In the genomic region with DNA sequence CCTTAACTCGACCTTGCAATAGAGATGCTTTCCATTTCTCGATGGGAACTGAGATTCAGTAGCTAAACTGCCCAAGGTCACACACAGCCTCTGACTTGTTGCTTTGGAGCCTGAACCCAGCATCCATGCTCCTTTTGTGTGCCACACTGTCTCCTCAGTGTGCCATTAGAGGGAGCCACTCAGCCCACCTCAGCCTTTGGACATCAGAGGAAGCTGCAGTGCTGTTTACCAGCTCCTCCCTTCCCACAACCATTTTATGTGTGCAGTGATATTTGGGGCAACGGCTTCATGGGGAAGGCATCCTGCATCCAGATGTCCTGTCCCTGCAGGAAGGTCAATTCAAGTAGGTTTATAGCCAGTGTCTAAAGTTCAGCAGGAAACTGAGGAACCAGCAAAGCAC, we compare ENCODE assay signal across 8 mouse cellular contexts. TPM values are rescaled to one million over a fixed set of nuclear protein-coding genes. Genes with fewer than 3 reads are reported as not detected.
DNase-seq lines count a peak whose midpoint lies in the region; ATAC-seq and TF ChIP-seq lines count a peak whose summit lies in the region.

No protein-coding gene starts in this region.

- ATAC-seq in kidney, postnatal 0 days (replicated peaks; ENCODE audit: low FRiP score, low read depth): no peak
- ATAC-seq in neutrophil, adult 5-6 weeks (ENCODE audit: extremely low read depth, insufficient number of reproducible peaks, low FRiP score, poor library complexity, severe bottlenecking): peak; percentile 41; the same call in 1 of the 2 replicates

- H3K4me1 ChIP-seq in kidney, postnatal 0 days (replicated peaks; ENCODE audit: insufficient read depth, low read length): no peaks in the 10 kb centered on the region
- 0 out of 2 replicates have a peak, but pooled peaks cover 4% of the 10 kb centered on the region for H3K4me1 ChIP-seq in forebrain, embryonic 10.5 days

- H3K9ac ChIP-seq in kidney, postnatal 0 days (ENCODE audit: low read depth, low read length): no peak overlapping the region

- intact Hi-C loops in gastrocnemius, postnatal 36 days (cut with DNase I): no loop called here

- peak; percentile 15 for DNase-seq in gastrocnemius, adult 18-20 months (ENCODE audit: low spot score)
- no peak for DNase-seq in gastrocnemius, postnatal 36 days
- DNase-seq in 3T3-L1 (ENCODE audit: low read depth, low spot score) (peak; percentile 44), ZHBTc4 (ENCODE audit: low read depth, low spot score) (peak; percentile 73)
- DNase-seq in kidney, postnatal 0 days (ENCODE audit: low spot score): peak; percentile 51
- no peak for DNase-seq in gastrocnemius, postnatal 4 days (ENCODE audit: low spot score in 2 of 2)
- DNase-seq in forebrain, embryonic 10.5 days (ENCODE audit: extremely low spot score, low spot score): no peak

- H3K27me3 ChIP-seq in kidney, postnatal 0 days (ENCODE audit: insufficient read depth, low read length): no peaks in the 10 kb centered on the region
- H3K27me3 ChIP-seq in forebrain, embryonic 10.5 days (ENCODE audit: poor library complexity, severe bottlenecking): no peaks in the 10 kb centered on the region

- WGBS in kidney, postnatal 0 days: 31% methylated on average over 3 of the region's 3 CpGs
- WGBS in forebrain, embryonic 10.5 days: 51% methylated on average over 3 of the region's 3 CpGs

- peak; percentile 66 for TF ChIP-seq CTCF in kidney, postnatal 0 days (IDR thresholded peaks at IDR 0.05; ENCODE audit: low read depth)

- H3K36me3 ChIP-seq in kidney, postnatal 0 days (ENCODE audit: insufficient read depth, low read length): no peaks in the 10 kb centered on the region
- H3K36me3 ChIP-seq in forebrain, embryonic 10.5 days (replicated peaks): no peaks in the 10 kb centered on the region

- H3K9me3 ChIP-seq in kidney, postnatal 0 days (replicated peaks; ENCODE audit: low read length): no peaks in the 10 kb centered on the region
- H3K9me3 ChIP-seq in forebrain, embryonic 10.5 days: no peaks in the 10 kb centered on the region

- H3K27ac ChIP-seq in kidney, postnatal 0 days: no peak overlapping the region
- H3K27ac ChIP-seq in forebrain, embryonic 10.5 days: no peak overlapping the region

- no peak overlapping the region for H3K4me3 ChIP-seq in kidney, postnatal 0 days (replicated peaks; ENCODE audit: low read depth, low read length)
- H3K4me3 ChIP-seq in forebrain, embryonic 10.5 days: no peak overlapping the region

- no peak overlapping the region for H3K4me2 ChIP-seq in kidney, postnatal 0 days (ENCODE audit: low read length)

RNA-seq across cellular contexts. Expression of gene Calr4, which starts 17.3 kb away (rescaled TPM):
- not detected for total RNA-seq in gastrocnemius, adult 18-20 months (2021)
- total RNA-seq in gastrocnemius, postnatal 36 days (2021): not detected
- polyA plus RNA-seq in kidney, postnatal 0 days (2015; fragmentation: Nextera tagmentation; extraction: Ambion mirVana): 0.12 and 0.36 TPM in 2 replicates
- total RNA-seq in neutrophil, adult 5-6 weeks (2017): 2.9 and 4.0 TPM in 2 replicates
- under 1 TPM in 1 of 2 experiments, not detected in 1; 0.34 TPM for total RNA-seq in gastrocnemius, postnatal 4 days (2021)
- polyA plus RNA-seq in forebrain, embryonic 10.5 days (2016; fragmentation: Nextera tagmentation; extraction: Ambion mirVana): 0.10 TPM in 1 of 2 replicates, not detected in the other

RNA-seq across cellular contexts. Expression of gene Eps15, which starts 28.5 kb away (rescaled TPM):
- 10 to 100 TPM; 74.3 to 80.3 TPM for total RNA-seq in gastrocnemius, adult 18-20 months (2021)
- total RNA-seq in gastrocnemius, postnatal 36 days (2021): 10 to 100 TPM; 64.4 to 65.1 TPM
- polyA plus RNA-seq in kidney, postnatal 0 days (2015; fragmentation: Nextera tagmentation; extraction: Ambion mirVana): 26.6 and 30.5 TPM in 2 replicates
- total RNA-seq in neutrophil, adult 5-6 weeks (2017): 75.4 and 96.3 TPM in 2 replicates
- 10 to 100 TPM; 51.0 to 55.5 TPM for total RNA-seq in gastrocnemius, postnatal 4 days (2021)
- polyA plus RNA-seq in forebrain, embryonic 10.5 days (2016; fragmentation: Nextera tagmentation; extraction: Ambion mirVana): 32.8 and 33.2 TPM in 2 replicates

RNA-seq across cellular contexts. Expression of gene Osbpl9, which starts 49.5 kb away (rescaled TPM):
- 100 to 1,000 TPM in 1 of 2 experiments, 10 to 100 TPM in 1; 91.6 to 107 TPM for total RNA-seq in gastrocnemius, adult 18-20 months (2021)
- total RNA-seq in gastrocnemius, postnatal 36 days (2021): 100 to 1,000 TPM in 1 of 2 experiments, 10 to 100 TPM in 1; 82.9 to 101 TPM
- 78.6 and 81.0 TPM in 2 replicates for polyA plus RNA-seq in kidney, postnatal 0 days (2015; fragmentation: Nextera tagmentation; extraction: Ambion mirVana)
- total RNA-seq in neutrophil, adult 5-6 weeks (2017): 328 and 343 TPM in 2 replicates
- total RNA-seq in gastrocnemius, postnatal 4 days (2021): 10 to 100 TPM; 77.0 to 98.7 TPM
- 53.1 and 59.6 TPM in 2 replicates for polyA plus RNA-seq in forebrain, embryonic 10.5 days (2016; fragmentation: Nextera tagmentation; extraction: Ambion mirVana)

Comparison
In these comparisons a context has a peak if more than half of its experiments do, and no peak if none do; other contexts are left out.
1. DNase-seq: peak in gastrocnemius, adult 18-20 months (single experiment), 3T3-L1 (single experiment), ZHBTc4 (single experiment) and kidney, postnatal 0 days (single experiment); none in gastrocnemius, postnatal 36 days (0 of 2), gastrocnemius, postnatal 4 days (0 of 2) and forebrain, embryonic 10.5 days (single experiment).